Comparison of ENCODE assay signal across 24 mouse cellular contexts in the genomic region with DNA sequence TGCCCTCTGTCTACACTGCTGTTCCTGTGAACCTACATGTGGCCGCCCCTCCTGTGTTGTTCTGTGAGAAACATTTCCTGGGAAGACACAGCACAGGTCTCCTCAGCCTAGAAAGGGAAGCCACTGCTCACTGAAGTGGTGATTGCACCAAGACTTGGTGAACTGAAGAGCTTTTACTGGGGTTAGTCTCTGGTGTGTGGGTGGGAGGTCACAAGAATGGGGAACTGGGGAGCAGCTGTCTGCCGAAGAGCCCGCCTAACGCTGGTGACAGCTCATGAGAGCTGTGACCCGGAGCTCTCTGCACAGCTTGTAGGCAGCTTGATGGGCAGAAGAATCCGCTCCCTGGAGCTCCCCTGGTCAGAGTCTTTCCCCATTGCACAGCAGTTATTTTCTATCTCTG.
DNase-seq lines count a peak whose midpoint lies in the region; ATAC-seq lines count a peak whose summit lies in the region.
"Had no signal": no experiment of that assay in that cellular context is flagged by ENCODE, and none has a peak within 500 bp of the region (broad histone marks: within the 10 kb centered on the region; RNA-seq: fewer than 3 reads in every experiment).

No protein-coding gene starts in this region.

- no peaks in the 10 kb centered on the region for H3K4me1 ChIP-seq in midbrain, embryonic 11.5 days (ENCODE audit: control insufficient read depth, insufficient read depth, low read length)
- 0 out of 2 replicates have a peak, but pooled peaks cover 6% of the 10 kb centered on the region for H3K4me1 ChIP-seq in midbrain, embryonic 10.5 days
- H3K4me1 ChIP-seq: forebrain, embryonic 13.5 days; hindbrain, embryonic 13.5 days had no signal

- ATAC-seq in midbrain, embryonic 11.5 days (ENCODE audit: low FRiP score), result no peak
- ATAC-seq in granulocyte monocyte progenitor cell, adult 5-6 weeks (replicated peaks; ENCODE audit: poor library complexity, severe bottlenecking), result peak; percentile 92
- ATAC-seq: CD4-positive, CD25-positive, alpha-beta regulatory T cell, adult 4 months; forebrain, embryonic 13.5 days; forebrain, postnatal 0 days; hindbrain, postnatal 0 days had no signal

- peak; percentile 72 for DNase-seq in midbrain, embryonic 11.5 days (ENCODE audit: low spot score, missing footprints)
- no peak for DNase-seq in midbrain, embryonic 10.5 days (ENCODE audit: low spot score)
- DNase-seq in c-Kit-positive CD71-negative TER-119-negative erythroid progenitor cells, embryonic 14.5 days (ENCODE audit: low read depth), result peak; percentile 20
- no peak for DNase-seq in embryo, embryonic 11 days
- DNase-seq in cerebellum, adult 8-10 months, result no peak
- DNase-seq: adrenal gland, adult 8-10 months; adrenal gland, postnatal 36 days; B cell, adult 2 months; cerebellum, adult 11 months; cerebellum, adult 9-10 months; cerebellum, postnatal 25 days; forebrain, postnatal 0 days; gastrocnemius, postnatal 25 days; heart, adult 11 months; heart, postnatal 10 days; heart, postnatal 4 days had no signal

- H3K27me3 ChIP-seq in midbrain, embryonic 11.5 days (ENCODE audit: control insufficient read depth, insufficient read depth, low read length), result no peaks in the 10 kb centered on the region
- no peaks in the 10 kb centered on the region for H3K27me3 ChIP-seq in midbrain, embryonic 10.5 days (ENCODE audit: low read depth, poor library complexity, severe bottlenecking)
- H3K27me3 ChIP-seq: forebrain, embryonic 13.5 days; hindbrain, embryonic 13.5 days had no signal

- no peak overlapping the region for H3K4me2 ChIP-seq in midbrain, embryonic 11.5 days
- H3K4me2 ChIP-seq: forebrain, embryonic 13.5 days; hindbrain, embryonic 13.5 days had no signal

- H3K4me3 ChIP-seq in midbrain, embryonic 11.5 days (ENCODE audit: low read depth, low read length), result no peak overlapping the region
- H3K4me3 ChIP-seq in midbrain, embryonic 10.5 days, result no peak overlapping the region
- H3K4me3 ChIP-seq: embryonic facial prominence, embryonic 10.5 days; forebrain, embryonic 13.5 days; heart, embryonic 10.5 days; hindbrain, embryonic 13.5 days had no signal

- no peak overlapping the region for H3K9ac ChIP-seq in midbrain, embryonic 11.5 days (ENCODE audit: low read length)
- H3K9ac ChIP-seq: forebrain, embryonic 13.5 days; forebrain, postnatal 0 days; hindbrain, embryonic 13.5 days had no signal

- no peak overlapping the region for H3K27ac ChIP-seq in midbrain, embryonic 11.5 days (ENCODE audit: low read depth, low read length)
- no peak overlapping the region for H3K27ac ChIP-seq in midbrain, embryonic 10.5 days (replicated peaks)
- H3K27ac ChIP-seq: embryonic facial prominence, embryonic 10.5 days; forebrain, embryonic 13.5 days; heart, embryonic 10.5 days; hindbrain, embryonic 13.5 days; hindbrain, postnatal 0 days had no signal

- WGBS in midbrain, embryonic 11.5 days, result 85% methylated on average over 6 of the region's 6 CpGs
- WGBS in midbrain, embryonic 10.5 days, result 71% methylated on average over 6 of the region's 6 CpGs

- no peaks in the 10 kb centered on the region for H3K36me3 ChIP-seq in midbrain, embryonic 11.5 days (ENCODE audit: control insufficient read depth, insufficient read depth, low read length)
- no peaks in the 10 kb centered on the region for H3K36me3 ChIP-seq in midbrain, embryonic 10.5 days
- H3K36me3 ChIP-seq: embryonic facial prominence, embryonic 10.5 days; G1E; heart, embryonic 10.5 days; hindbrain, embryonic 13.5 days had no signal

- H3K9me3 ChIP-seq in midbrain, embryonic 11.5 days (ENCODE audit: control insufficient read depth, low read length), result no peaks in the 10 kb centered on the region
- no peaks in the 10 kb centered on the region for H3K9me3 ChIP-seq in midbrain, embryonic 10.5 days (replicated peaks)
- H3K9me3 ChIP-seq: embryonic facial prominence, embryonic 10.5 days; forebrain, embryonic 13.5 days; G1E; heart, embryonic 10.5 days; hindbrain, embryonic 13.5 days had no signal

Comparison
In these comparisons a context has a peak if more than half of its experiments do, and no peak if none do; other contexts are left out.
1. DNase-seq: peak in midbrain, embryonic 11.5 days (single experiment) and c-Kit-positive CD71-negative TER-119-negative erythroid progenitor cells, embryonic 14.5 days (single experiment); none in midbrain, embryonic 10.5 days (single experiment), embryo, embryonic 11 days (single experiment) and cerebellum, adult 8-10 months (single experiment).